Mouse (Mus musculus) midbrain, embryonic 10.5 days (tissue): ENCODE results near the gene Tlr9. TPM values are rescaled to one million over a fixed set of nuclear protein-coding genes. Genes with fewer than 3 reads are reported as not detected.

Experiments
- DNase-seq: peaks from one replicate; pipeline ENCODE4 v3.0.0-alpha.2; 2017; ENCODE audit warnings: low spot score
- H3K27ac ChIP-seq: fragments of 300-500 bp; sonication (generic); replicated peaks from 2 replicates; pipeline ENCODE4 v1.5.1; 2016; ENCODE audit warnings: mild to moderate bottlenecking
- H3K27me3 ChIP-seq: fragments of 300-500 bp; sonication (generic); 2 replicates; pipeline ENCODE4 v1.6.1; 2016; ENCODE audit warnings: low read depth, mild to moderate bottlenecking; ENCODE audit not compliant: poor library complexity, severe bottlenecking
- H3K36me3 ChIP-seq: fragments of 300-500 bp; sonication (generic); 2 replicates; pipeline ENCODE4 v1.6.1; 2016; ENCODE audit warnings: mild to moderate bottlenecking, moderate library complexity
- H3K4me1 ChIP-seq: fragments of 300-500 bp; sonication (generic); 2 replicates; pipeline ENCODE4 v1.6.1; 2016
- H3K4me3 ChIP-seq: fragments of 300-500 bp; sonication (generic); 2 replicates; pipeline ENCODE4 v1.5.1; 2016; ENCODE audit warnings: mild to moderate bottlenecking, moderate library complexity
- H3K9me3 ChIP-seq: fragments of 300-500 bp; sonication (generic); replicated peaks from 2 replicates; pipeline ENCODE4 v1.6.1; 2016; ENCODE audit warnings: mild to moderate bottlenecking
- WGBS: fragments of 180-500 bp; shearing (Covaris S2); methylation state at CpG from one replicate; pipeline ENCODE4 v1.1.7; 2016; 5-methylcytosine and 5-hydroxymethylcytosine counted together
- polyA plus RNA-seq: library from polyadenylated mRNA; unstranded; fragments of >200 nt; fragmentation: Nextera tagmentation; extraction: Ambion mirVana; gene quantifications from 2 replicates; pipeline ENCODE4 v1.2.1, GENCODE M21; 2016

The Tlr9 gene
- polyA plus RNA-seq, 1 experiment from 2014 or later: not detected

- DNase-seq: no peak
- Histone ChIP-seq H3K27ac (no peak overlapping the region), H3K4me3 (no peak overlapping the region), H3K9me3 (no peaks in the 10 kb centered on the region), H3K4me1 (peaks cover 41% of the 10 kb centered on the region), H3K36me3 (peaks cover 69% of the 10 kb centered on the region), H3K27me3 (peaks cover 8% of the 10 kb centered on the region; the same call in 1 of the 2 replicates)
- WGBS: 92% methylated on average over 8 of the region's 8 CpGs
Measured at GRCm38 (mm10) chr9:106195693-106196092, 26.7 kb upstream of the Tlr9 start.

- H3K27ac ChIP-seq: no peak overlapping the region
- peaks cover 43% of the 10 kb centered on the region for H3K4me1 ChIP-seq
- peaks cover 54% of the 10 kb centered on the region for H3K36me3 ChIP-seq
- WGBS: 92% methylated on average over 3 of the region's 3 CpGs
- DNase-seq: no peak
- peaks cover 8% of the 10 kb centered on the region; the same call in 1 of the 2 replicates for H3K27me3 ChIP-seq
- H3K4me3 ChIP-seq: 0 out of 2 replicates have a peak overlapping the region, but pooled peaks have one; percentile 77
- no peaks in the 10 kb centered on the region for H3K9me3 ChIP-seq
Measured at GRCm38 (mm10) chr9:106197081-106197713, 25.2 kb upstream of the Tlr9 start.

- H3K27me3 ChIP-seq: peaks cover 8% of the 10 kb centered on the region; the same call in 1 of the 2 replicates
- H3K9me3 ChIP-seq: no peaks in the 10 kb centered on the region
- 94% methylated on average over 9 of the region's 9 CpGs for WGBS
- no peak for DNase-seq
- peak overlapping the region; percentile 77; the same call in 1 of the 2 replicates for H3K4me3 ChIP-seq
- no peak overlapping the region for H3K27ac ChIP-seq
- H3K4me1 ChIP-seq: peaks cover 48% of the 10 kb centered on the region
- H3K36me3 ChIP-seq: peaks cover 49% of the 10 kb centered on the region
Measured at GRCm38 (mm10) chr9:106197732-106198131, 24.7 kb upstream of the Tlr9 start.

- peak; percentile 82 for DNase-seq
- under 1% methylated on average over 51 of the region's 51 CpGs for WGBS
- Histone ChIP-seq H3K9me3 (no peaks in the 10 kb centered on the region), H3K27me3 (peaks cover 8% of the 10 kb centered on the region; the same call in 1 of the 2 replicates), H3K36me3 (peaks cover 38% of the 10 kb centered on the region), H3K27ac (peak overlapping the region; percentile 90), H3K4me3 (peak overlapping the region; percentile 77), H3K4me1 (peaks cover 61% of the 10 kb centered on the region)
Measured at GRCm38 (mm10) chr9:106198962-106199458, 23.4 kb upstream of the Tlr9 start.

- H3K4me3 ChIP-seq: peak within 1 kb of the TSS; percentile 77
- no peak for DNase-seq
- WGBS: 38% methylated on average over 18 of the region's 18 CpGs
- H3K36me3 ChIP-seq: peaks cover 31% of the 10 kb centered on the region
- no peaks in the 10 kb centered on the region for H3K9me3 ChIP-seq
- H3K27ac ChIP-seq: peak within 1 kb of the TSS; percentile 90
- H3K4me1 ChIP-seq: peaks cover 68% of the 10 kb centered on the region
- peaks cover 8% of the 10 kb centered on the region; the same call in 1 of the 2 replicates for H3K27me3 ChIP-seq
Measured at GRCm38 (mm10) chr9:106199535-106200272, 22.7 kb upstream of the Tlr9 start, which contains the start of gene Ppm1m. Gene Ppm1m, minus strand, starts transcription at chr9:106199746.

GRCm38 (mm10) chr9:106201895-106202294 is 20.5 kb upstream of the Tlr9 start:
- no peak for DNase-seq
- no peak overlapping the region for H3K27ac ChIP-seq
- H3K9me3 ChIP-seq: no peaks in the 10 kb centered on the region
- peak overlapping the region; percentile 74 for H3K4me3 ChIP-seq
- peaks cover 8% of the 10 kb centered on the region; the same call in 1 of the 2 replicates for H3K27me3 ChIP-seq
- 90% methylated on average over 3 of the region's 3 CpGs for WGBS
- H3K4me1 ChIP-seq: peaks cover 72% of the 10 kb centered on the region
- H3K36me3 ChIP-seq: peaks cover 12% of the 10 kb centered on the region

- peak within 1 kb of the TSS; percentile 86 for H3K27ac ChIP-seq
- peaks cover 8% of the 10 kb centered on the region; the same call in 1 of the 2 replicates for H3K27me3 ChIP-seq
- DNase-seq: peak; percentile 92
- peak within 1 kb of the TSS; percentile 74 for H3K4me3 ChIP-seq
- no peaks in the 10 kb centered on the region for H3K9me3 ChIP-seq
- 2% methylated on average over 53 of the region's 61 CpGs for WGBS
- peaks cover 61% of the 10 kb centered on the region for H3K4me1 ChIP-seq
- H3K36me3 ChIP-seq: peaks cover 10% of the 10 kb centered on the region
Measured at GRCm38 (mm10) chr9:106202819-106203636, 19.4 kb upstream of the Tlr9 start, which contains the start of gene Twf2. Gene Twf2, plus strand, starts transcription at chr9:106203108.

GRCm38 (mm10) chr9:106203990-106204851 is 18.2 kb upstream of the Tlr9 start:
- Histone ChIP-seq H3K4me1 (peaks cover 49% of the 10 kb centered on the region), H3K27ac (peak overlapping the region; percentile 86), H3K9me3 (no peaks in the 10 kb centered on the region), H3K4me3 (peak overlapping the region; percentile 74), H3K27me3 (peaks cover 8% of the 10 kb centered on the region; the same call in 1 of the 2 replicates), H3K36me3 (peaks cover 19% of the 10 kb centered on the region)
- no peak for DNase-seq
- 86% methylated on average over 7 of the region's 7 CpGs for WGBS

GRCm38 (mm10) chr9:106205713-106206290 is 16.6 kb upstream of the Tlr9 start:
- WGBS: 85% methylated on average over 7 of the region's 7 CpGs
- no peak for DNase-seq
- Histone ChIP-seq H3K4me3 (no peak overlapping the region), H3K9me3 (no peaks in the 10 kb centered on the region), H3K27ac (no peak overlapping the region), H3K27me3 (no peaks in the 10 kb centered on the region), H3K36me3 (peaks cover 22% of the 10 kb centered on the region), H3K4me1 (peaks cover 41% of the 10 kb centered on the region)

GRCm38 (mm10) chr9:106206515-106206914 is 15.9 kb upstream of the Tlr9 start:
- H3K9me3 ChIP-seq: no peaks in the 10 kb centered on the region
- H3K27ac ChIP-seq: no peak overlapping the region
- WGBS: 89% methylated on average over 2 of the region's 2 CpGs
- H3K27me3 ChIP-seq: no peaks in the 10 kb centered on the region
- H3K36me3 ChIP-seq: peaks cover 22% of the 10 kb centered on the region
- H3K4me3 ChIP-seq: no peak overlapping the region
- DNase-seq: no peak
- peaks cover 49% of the 10 kb centered on the region for H3K4me1 ChIP-seq

GRCm38 (mm10) chr9:106208181-106208580 is 14.2 kb upstream of the Tlr9 start:
- no peak for DNase-seq
- peaks cover 32% of the 10 kb centered on the region for H3K36me3 ChIP-seq
- no peak overlapping the region for H3K4me3 ChIP-seq
- no peaks in the 10 kb centered on the region for H3K9me3 ChIP-seq
- peaks cover 47% of the 10 kb centered on the region for H3K4me1 ChIP-seq
- H3K27me3 ChIP-seq: no peaks in the 10 kb centered on the region
- H3K27ac ChIP-seq: no peak overlapping the region
- WGBS: 84% methylated on average over 5 of the region's 5 CpGs
